Mouse (Mus musculus) lung, postnatal 36 days (tissue): ENCODE results near the gene Kif22.
A peak's percentile ranks its signal among the peaks of the same experiment; 100 is the strongest.

ENCODE experiments used
- DNase-seq: peaks from one replicate; pipeline ENCODE4 v3.0.0; 2022; ENCODE audit warnings: mixed read lengths

The Kif22 gene

DNA sequence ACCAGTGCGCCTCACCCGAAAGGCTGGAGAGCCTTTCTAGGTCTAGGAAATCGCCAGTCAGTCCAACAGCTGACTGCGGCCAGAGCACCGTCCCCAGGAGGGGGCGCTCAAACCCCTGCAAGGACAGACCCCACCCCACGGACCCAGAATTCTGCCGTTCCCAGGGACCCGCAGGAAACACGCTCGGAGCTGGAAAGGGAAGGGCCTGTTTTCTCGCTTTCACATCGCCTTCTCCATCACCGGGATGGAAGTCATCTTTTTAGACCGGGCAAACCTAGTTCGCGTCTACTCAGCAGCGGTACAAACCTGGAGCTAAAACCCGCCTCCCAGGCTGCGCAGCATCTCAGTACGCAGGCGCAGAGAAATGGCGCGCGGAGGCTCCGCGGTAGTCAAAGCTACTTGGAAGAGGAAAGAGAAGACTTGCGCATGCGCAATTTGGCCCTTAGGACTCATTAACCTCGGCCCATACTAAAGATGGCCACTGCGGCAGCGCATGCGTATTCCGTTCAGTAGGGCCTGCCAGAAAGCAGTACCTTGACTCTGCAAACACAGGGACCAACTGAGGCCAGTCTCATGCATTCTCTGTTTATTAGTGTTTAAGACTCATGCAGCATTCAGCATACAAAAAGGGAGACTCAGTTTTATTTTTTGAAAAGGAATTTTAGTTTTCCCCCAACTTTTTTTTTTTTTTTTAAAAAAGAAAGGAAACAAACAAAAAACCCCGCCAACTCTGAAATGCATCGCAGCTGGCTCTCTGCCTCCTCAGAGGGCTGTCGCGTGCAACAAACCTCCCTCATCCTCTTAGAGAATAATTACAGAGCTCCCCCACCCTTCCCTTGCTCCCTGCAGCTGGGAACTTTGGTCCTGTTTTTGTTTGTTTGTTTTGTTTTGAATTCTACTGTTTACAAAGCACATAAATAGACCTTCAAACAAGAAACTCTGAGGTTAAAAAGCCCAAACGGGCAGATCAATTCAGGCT lies 25.0 kb downstream of the Kif22 start, which contains the start of gene Pagr1a:
Gene Pagr1a, minus strand, starts transcription at position 382 of the 979 bp plus-strand sequence.
- DNase-seq, result peak; percentile 99

DNA sequence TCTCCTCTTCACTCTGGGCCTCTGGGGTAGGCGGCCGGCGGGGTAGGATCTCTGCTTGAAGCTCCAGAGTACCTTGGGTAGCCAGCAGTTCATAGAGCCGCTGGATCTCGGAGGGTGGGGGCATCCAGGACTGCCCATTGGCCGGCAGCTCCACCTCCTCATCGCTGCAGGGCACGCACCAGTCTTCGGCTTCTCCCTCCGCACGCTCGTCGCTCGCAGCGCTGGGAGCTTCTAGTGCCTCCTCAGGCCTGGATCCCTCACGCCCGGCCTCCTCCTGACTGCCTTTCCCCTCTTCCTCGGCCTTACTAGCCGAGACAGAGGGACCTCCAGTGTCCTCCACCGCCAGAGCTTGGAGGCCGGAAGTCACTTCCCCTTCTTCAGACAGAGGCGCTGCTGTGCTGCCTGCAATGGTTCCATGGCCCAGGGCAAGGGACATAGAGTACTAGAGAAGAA lies 25.8 kb downstream of the Kif22 start:
- peak; percentile 74 for DNase-seq

DNA sequence TGATC lies 26.0 kb downstream of the Kif22 start, which contains the start of gene Pagr1b:
Gene Pagr1b, minus strand, starts transcription at position 4 of the 5 bp plus-strand sequence.
- DNase-seq, result no peak

DNA sequence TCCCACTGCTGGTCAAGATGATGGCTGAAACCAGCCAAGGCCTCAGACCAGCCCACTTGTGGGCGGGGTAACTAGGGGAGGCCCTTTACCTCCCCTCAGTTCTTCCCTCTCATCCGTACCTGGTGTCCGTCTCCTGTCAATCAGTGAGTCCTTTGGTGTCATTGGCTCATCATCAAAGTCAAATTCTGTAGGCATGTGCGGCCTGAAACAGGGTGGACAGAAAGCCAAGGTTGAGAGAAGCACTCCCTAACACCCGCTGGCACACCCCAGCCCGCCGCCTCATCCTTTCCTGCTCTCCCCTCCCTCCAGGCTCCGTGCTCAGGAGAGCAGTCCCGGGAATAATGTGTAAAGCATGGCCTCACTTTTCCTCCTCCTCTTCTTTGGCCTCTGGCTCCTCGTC lies 26.2 kb downstream of the Kif22 start:
- peak; percentile 71 for DNase-seq

DNA sequence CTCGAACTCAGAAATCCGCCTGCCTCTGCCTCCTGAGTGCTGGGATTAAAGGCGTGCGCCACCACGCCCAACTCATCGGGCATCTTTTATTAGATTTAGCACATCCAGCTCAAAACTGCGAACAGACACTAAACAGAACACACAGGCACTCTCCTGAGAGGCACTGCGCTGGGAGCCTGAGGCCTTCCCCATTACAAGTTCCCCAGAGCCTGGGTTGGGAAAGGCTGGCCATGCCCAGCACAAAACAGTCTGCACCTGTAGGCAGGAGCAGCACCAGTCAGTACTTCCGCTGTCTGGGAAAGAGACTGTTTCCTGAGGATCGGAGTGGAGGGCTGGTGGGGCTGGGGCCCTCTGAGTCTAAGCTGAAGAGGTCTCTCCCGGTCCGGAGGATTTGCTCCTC lies 27.3 kb downstream of the Kif22 start:
- no peak for DNase-seq

DNA sequence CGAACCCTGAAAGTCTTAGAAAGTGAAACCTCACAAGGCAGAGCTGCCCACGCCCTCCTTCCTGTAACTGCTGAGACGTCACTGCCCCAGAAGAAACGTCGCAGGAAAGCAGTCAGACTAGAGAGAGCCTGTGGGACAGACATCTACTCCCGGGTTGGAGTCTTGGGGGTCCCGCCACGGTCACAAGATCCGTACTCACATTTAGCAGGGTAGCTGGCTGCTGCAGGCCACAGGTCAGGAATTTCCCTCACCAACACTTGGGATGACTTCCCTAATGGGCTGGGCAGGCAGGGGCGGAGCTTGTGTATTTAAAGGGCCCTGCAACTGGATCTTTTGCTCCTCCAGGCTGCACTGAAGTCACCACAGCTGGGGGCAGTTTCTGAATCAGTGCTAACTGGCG lies 28.0 kb downstream of the Kif22 start, which contains the start of gene Mvp:
Gene Mvp, minus strand, starts transcription at position 302 of the 400 bp plus-strand sequence.
- DNase-seq, result peak; percentile 90

DNA sequence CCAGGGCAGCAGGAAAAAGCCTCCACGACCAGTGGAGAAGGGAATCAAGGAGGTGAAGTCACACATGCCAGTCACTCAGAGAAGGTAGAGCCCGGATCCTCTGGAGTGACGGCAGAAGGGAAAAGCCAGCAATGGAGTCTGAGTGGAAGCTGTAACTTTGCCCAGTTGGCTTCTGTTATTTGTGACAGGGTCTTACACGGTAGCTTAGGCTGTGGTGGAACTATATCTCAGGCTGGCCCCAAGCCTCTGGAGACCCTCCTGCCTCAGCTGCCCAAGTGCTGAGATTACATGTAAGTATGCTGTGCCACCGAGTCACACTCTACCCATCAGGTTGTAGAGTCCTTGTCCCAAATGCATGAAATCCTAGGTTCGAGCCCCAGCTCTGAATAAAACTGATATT lies 28.9 kb downstream of the Kif22 start:
- DNase-seq, result no peak

DNA sequence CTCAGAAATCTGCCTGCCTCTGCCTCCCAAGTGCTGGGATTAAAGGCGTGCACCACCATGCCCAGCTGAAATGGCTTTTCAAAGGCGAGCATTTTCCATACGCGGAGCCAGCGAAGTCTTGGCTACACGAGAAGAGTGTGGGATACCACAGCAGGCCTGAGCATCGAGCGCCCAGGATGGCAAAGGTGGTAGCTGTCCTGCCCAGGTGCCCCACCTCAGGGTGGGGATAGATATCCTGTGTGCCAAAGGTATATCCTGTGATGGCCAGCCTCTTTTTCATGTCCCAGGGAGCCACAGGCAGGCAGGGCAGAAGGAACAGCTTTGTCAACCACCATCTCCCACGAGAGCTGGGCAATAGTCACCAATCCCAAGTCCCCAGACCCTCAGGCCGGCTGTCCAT lies 29.4 kb downstream of the Kif22 start:
- no peak for DNase-seq

DNA sequence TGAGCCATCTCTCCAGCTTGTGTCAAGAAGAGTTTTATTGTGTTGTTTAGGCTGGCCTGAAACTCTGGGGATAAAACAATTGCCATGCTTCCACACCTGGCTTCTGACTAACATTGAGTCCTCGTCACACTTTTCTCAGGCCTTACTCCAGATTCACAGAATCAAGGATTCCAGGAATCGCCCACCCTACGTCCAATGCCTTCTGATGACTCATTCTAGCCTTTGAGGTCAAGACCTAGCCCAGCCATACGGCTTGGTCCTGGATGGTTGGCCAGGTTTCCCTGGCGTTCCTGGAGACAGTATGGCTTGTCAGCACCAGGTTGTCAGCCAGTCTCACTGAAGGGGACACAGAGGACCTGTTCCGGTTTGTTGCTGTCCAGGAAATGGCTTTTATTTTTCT lies 29.9 kb downstream of the Kif22 start:
- no peak for DNase-seq

DNA sequence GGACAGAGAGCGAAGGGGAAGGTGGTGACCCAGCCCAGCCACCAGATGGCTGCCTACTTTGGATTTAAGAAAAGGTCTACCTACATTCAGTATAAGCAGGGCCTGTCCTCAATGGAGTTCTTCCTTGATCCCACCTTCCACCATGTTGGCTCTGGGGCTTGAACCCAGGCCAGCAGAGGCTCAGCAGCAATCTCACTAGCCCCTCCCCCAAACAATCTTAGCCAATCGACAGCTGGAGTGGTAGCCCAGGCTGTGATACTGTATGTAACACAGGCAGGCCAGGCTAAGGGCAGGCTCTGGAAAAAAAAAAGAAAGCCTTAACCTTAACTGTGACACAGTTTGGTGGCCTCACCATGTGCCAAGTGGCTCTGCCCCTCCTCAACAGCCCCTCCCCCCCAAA lies 30.6 kb downstream of the Kif22 start:
- DNase-seq, result no peak

DNA sequence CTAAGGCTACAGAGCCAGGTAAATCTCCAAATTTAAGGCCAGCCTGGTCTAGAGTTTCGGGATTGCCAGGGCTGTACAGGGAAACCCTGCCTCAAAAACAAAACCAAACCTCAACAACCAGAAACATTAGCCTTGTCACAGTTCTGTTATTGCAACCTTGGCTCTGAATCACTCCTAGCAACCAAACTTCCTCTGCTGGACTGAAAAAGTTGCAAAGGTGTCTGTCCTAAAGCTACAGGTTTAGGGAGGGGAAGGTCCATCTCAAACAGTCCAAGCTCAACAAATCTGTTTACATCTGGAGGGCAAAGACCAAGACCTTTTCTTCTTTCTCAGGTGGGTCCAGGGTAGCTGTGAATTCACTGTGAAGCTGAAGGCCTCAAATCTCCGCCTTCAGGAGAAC lies 31.2 kb downstream of the Kif22 start:
- DNase-seq, result no peak

DNA sequence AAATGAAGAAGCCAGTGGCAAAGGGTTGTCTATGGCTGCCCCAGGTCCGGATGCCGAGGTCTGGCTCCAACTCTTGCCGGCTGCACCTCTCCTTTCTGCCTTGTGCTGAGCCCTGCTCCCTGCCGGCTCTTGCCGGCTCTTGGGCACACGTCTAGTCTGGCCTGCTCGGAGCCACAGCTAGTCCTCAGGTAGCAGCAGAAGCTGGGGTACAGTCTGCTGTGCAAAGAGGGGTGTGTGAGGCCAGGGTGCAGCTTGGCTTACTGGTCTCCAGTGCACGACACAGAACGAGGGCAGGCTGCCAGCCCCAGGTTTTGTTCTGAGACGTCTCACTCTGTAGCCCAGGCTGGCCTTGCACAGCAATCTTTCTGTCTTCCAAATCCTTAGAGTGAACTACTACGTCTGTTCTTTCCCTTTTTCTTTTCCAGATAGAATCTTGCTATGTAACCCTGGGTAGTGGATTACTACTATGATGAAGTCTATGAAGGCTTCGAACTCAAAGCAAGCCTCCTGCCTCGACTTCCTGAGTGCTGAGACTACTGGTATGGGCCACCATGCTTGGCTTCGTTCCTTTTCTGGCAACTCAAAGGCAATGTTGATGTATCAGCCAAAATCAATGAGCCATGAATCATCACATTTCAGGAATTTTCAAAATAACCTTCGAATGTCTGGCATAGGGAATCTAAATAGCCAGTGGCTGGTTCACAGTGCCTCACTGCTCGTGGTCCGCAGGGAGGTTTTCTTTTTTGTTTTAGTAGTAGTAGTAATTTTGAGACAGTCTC lies 32.8 kb downstream of the Kif22 start:
- no peak for DNase-seq

DNA sequence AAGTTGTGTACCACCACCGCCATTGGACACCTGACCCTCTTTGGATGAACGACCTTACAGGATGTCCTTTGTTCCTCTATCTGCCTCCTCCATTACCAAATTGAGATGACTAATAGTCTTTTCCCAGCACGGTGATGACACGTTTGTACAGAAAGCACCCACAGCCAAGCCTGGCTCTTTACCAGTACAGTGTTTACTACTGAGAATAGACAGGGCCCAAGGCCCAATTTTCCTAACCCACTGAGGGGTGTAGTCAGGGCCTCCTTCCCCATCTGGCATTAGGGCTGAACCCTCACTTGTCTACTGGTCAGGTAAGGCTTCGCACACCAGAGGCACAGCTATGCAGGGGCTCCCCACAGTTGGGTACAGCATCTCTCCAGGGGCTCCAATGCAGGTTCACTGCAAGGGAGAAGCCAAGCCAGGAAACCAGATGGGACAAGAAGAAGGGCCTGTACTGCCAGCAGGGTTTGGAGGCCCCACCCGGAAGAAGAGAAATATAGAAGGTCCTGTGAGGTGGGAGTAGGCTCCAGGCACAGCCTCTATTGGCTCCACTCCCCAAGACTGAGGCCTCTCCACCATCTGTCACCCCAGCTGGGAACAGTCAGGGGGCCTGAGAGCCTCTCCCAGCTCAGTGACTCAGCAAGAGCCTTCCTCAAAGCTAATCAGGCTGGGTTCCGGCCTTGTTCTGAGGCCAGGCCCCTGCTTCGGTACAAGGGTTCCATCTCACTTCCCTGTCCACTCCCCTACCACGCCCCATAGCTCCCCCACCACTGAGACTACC lies 33.8 kb downstream of the Kif22 start:
- DNase-seq, result peak; percentile 78

DNA sequence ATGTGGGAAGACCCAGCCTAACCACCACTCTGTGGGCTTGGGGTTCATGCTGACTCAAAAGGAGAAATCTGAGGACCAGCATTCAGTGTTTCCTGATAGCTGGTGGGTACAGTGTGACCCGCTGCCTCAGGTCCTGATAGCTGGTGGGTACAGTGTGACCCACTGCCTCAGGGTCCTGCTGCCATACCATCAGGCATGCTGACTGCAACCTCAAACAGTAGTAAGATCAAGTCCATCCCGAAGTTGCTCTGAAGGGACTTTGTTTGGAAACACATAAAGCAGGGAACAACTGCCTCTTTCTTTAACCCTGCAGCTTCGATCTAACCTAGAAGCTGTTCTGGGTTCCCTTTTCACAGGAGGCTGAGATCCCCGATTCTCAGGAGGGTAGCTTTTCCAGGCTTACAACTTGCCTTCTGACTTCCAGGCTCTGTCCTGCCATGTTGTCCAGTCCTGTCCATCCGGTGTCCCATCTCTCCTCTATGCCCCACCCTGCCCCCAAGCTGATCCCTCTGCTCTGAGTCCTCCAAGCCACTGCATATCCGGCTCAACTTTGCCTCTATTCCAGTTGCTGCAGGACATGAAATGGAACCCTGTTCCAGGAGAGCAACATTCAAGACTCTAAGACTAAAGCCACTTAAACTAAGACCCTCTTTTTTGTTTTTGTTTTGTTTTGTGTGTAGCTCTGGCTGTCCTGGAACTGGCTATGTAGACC lies 34.8 kb downstream of the Kif22 start:
- DNase-seq, result no peak

DNA sequence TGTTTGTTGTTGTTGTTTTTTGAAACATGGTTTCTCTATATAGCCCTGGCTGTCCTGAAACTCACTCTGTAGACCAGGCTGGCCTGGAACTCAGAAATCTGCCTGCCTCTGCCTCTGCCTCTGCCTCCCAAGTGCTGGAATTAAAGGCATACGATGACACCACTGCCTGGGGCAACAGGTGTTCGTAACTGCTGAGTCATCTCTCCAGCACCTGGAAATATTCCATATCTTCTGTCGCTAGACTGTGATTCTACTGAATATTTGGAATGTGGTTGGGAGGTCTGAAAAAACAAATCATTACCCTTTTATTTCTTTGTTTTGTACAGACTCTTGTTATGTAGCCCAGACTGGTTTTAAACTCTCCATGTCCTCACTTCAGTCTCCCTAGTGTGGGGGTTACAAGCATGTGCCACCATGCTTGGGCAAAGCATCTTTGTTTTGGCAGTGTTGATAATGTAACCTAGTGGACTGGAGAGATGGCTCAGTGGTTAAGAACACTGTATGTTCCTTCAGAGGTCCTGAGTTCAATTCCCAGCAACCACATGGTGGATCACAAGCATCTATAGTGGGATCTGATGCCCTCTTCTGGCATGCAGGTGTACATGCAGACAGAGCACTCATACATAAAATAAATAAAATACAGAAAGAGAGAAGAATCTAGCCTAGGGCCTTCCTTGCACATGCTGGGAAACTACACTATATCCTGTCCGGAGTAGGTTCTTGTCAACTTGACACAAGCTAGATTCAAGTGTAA lies 38.0 kb downstream of the Kif22 start:
- DNase-seq, result no peak

DNA sequence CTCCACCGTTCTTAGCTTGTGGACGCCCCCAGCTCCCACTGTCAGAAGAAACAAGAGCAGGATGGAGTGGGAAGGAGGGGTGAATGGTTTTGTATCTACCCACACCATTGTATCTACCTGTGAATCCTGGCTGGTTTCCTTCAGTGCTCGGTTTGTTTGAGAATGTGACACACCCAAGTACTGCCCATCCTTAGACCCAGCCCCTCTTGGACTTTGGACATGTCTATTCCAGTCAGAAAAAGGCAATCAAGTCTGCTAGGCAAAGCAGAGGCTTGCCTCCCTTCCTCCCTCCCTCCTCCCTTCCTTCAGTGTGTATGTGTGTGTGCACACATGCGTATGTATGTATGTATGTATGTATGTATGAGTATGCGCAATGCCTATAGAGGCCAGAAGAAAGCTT lies 38.7 kb downstream of the Kif22 start:
- no peak for DNase-seq

DNA sequence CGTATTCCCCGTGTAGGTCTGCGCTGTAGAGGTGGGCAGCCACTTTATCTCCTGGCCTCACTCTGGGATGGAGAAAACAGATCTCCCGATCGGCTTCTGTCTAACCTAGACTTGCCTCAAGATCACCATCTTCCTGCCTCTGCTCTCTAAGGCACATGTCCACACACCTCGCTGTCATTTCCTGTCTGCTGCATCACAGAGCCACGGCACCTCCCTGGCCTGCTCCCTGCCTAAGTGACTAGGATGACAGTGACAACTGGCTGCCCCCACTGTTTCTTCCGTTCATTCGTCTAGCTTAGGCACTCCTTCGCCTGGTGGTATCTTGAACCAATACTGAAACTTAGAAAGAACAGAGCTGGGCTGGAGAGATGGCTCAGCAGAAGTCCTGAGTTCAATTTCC lies 42.7 kb downstream of the Kif22 start:
- DNase-seq, result no peak

DNA sequence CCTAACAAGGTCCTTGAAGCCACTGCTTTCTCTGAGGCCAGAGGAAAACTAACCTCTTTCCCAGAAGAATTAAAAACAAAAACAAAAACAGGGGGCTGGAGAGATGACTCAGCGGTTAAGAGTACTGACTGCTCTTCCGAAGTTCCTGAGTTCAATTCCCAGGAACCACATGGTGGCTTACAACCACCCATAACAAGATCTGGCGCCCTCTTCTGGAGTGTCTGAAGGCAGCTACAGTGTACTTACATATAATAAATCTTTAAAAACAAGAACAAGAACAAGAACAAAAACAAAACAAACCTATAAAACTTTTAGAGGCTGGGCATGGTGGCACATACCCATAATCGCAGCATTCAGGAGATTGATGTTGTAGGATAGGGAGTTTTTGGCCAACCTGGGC lies 45.8 kb downstream of the Kif22 start:
- DNase-seq, result no peak

DNA sequence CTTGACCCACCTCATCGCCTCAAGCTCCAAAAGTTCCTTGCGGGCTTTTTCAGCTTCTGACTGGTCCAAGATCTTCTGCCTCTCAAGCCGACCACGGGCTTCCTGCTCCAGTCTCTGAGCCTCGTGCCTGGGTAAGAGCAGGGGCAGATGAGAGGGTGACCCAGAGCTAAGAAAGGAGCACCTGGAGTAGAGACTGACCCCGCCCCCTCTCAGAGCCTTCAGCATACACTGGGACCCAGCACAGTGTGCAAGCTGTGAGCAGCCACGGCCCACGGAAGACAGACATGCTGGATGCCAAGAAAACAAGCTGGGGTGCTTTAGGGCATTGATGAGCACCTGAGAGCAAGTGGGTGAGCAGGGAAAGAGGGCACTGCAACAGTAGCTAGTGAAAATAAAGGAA lies 53.5 kb downstream of the Kif22 start:
- DNase-seq, result no peak

DNA sequence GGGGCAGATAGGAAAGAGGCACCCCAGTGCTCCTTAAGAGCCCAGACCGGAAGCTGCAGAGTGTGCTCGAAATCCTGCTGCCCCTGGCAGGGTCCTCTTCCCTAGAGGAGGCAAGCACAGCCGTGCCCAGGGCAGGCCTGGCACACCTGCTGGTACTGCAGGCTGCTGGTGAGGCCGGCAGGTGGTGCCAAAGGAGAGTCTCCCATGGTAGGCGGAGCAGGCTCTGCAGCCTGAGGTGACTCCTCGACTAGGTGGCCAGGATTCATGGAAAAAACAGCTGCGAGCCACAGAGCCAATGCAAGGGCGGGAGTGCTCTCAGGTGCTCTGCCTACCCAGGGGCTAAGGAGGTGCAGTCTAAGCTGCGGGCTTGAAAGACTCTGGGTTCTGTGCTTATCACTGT lies 56.0 kb downstream of the Kif22 start:
- DNase-seq, result peak; percentile 62

DNA sequence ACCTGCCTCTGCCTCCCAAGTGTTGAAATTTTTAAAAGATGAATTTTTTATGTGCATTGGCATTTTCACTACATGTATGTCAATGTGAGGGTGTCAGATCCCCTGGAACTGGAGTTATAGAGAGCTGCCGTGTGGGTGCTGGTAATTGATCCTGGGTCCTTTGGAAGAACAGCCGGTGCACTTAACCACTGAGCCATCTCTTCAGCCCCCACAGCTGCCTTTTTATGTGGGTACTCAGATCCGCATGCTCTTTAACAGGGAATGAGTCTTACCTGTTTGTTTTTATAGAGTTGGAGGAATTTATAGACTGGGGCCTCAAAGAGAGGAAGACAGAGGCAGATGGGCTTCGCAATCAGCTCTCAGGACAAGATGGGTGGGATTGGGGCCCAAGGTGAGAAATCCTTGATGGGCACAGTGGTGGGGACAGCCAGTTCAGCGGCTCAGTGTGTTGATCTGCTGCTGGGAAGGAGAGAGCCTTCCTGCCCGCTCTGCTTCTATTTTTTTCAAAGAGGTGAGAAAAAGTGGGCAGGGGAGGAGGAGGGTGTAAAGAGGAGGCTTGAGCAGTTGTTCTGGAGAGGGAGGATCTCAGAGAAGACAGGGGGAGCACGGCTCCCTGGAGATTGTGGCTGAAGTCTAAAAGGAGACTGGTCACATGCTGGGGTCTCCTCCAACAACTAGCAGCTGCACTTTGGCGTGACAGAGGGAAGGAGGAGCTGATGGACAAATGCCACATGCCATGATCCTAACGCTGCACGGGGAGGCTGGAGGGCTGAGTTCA lies 57.4 kb downstream of the Kif22 start:
- no peak for DNase-seq
